Mouse (Mus musculus) embryonic facial prominence, embryonic 15.5 days (tissue): ENCODE results near the gene Tfdp2. TPM values are rescaled to one million over a fixed set of nuclear protein-coding genes. Genes with fewer than 3 reads are reported as not detected.
"Not testable (repeated sequence)": the region's sequence is repeated elsewhere in the genome, so short reads cannot be mapped to it uniquely, and the experiment has no call there.

Experiments
- ATAC-seq: fragments of 200-750 bp; cut with Nextera tagmentation; 2 replicates; pipeline ENCODE4 v1.8.0; 2017; ENCODE audit warnings: low read depth, moderate TSS enrichment; ENCODE audit not compliant: insufficient number of reproducible peaks, low FRiP score, low TSS enrichment
- H3K27ac ChIP-seq: fragments of 300-500 bp; sonication (generic); replicated peaks from 2 replicates; pipeline ENCODE4 v1.5.1; 2015; ENCODE audit warnings: mild to moderate bottlenecking, inconsistent platforms
- H3K27me3 ChIP-seq: fragments of 300-500 bp; sonication (generic); 2 replicates; pipeline ENCODE4 v1.6.1; 2015; ENCODE audit warnings: inconsistent platforms
- H3K36me3 ChIP-seq: fragments of 300-500 bp; sonication (generic); 2 replicates; pipeline ENCODE4 v1.6.1; 2015; ENCODE audit warnings: mild to moderate bottlenecking, inconsistent platforms
- H3K4me1 ChIP-seq: fragments of 300-500 bp; sonication (generic); 2 replicates; pipeline ENCODE4 v1.6.1; 2015; ENCODE audit warnings: inconsistent platforms
- H3K4me2 ChIP-seq: fragments of 300-500 bp; sonication (generic); replicated peaks from 2 replicates; pipeline ENCODE4 v1.6.1; 2015; ENCODE audit warnings: mild to moderate bottlenecking, inconsistent platforms
- H3K4me3 ChIP-seq: fragments of 300-500 bp; sonication (generic); replicated peaks from 2 replicates; pipeline ENCODE4 v1.5.1; 2015; ENCODE audit warnings: mild to moderate bottlenecking, inconsistent platforms
- H3K9ac ChIP-seq: fragments of 300-500 bp; sonication (generic); 2 replicates; pipeline ENCODE4 v1.6.1; 2015; ENCODE audit warnings: inconsistent platforms
- H3K9me3 ChIP-seq: fragments of 300-500 bp; sonication (generic); replicated peaks from 2 replicates; pipeline ENCODE4 v1.6.1; 2016; ENCODE audit warnings: inconsistent platforms
- WGBS: fragments of 180-500 bp; shearing (Covaris S2); methylation state at CpG from one replicate; pipeline ENCODE4 v1.1.7; 2015; 5-methylcytosine and 5-hydroxymethylcytosine counted together
- polyA plus RNA-seq: library from polyadenylated mRNA; unstranded; fragments of >200 nt; fragmentation: Nextera tagmentation; extraction: Ambion mirVana; gene quantifications from 2 replicates; pipeline ENCODE4 v1.2.1, GENCODE M21; 2015

The Tfdp2 gene
- polyA plus RNA-seq, 1 experiment from 2014 or later = 34.4 TPM

- not testable (repeated sequence) for ATAC-seq, H3K4me3 ChIP-seq, H3K9ac ChIP-seq, H3K27ac ChIP-seq, H3K36me3 ChIP-seq, H3K4me1 ChIP-seq, H3K4me2 ChIP-seq, H3K27me3 ChIP-seq, H3K9me3 ChIP-seq
- WGBS = 89% methylated on average over 6 of the region's 6 CpGs
Measured at GRCm38 (mm10) chr9:96351771-96352170, 155.7 kb downstream of the Tfdp2 start.

- H3K27me3 ChIP-seq = no peaks in the 10 kb centered on the region
- H3K4me2 ChIP-seq = no peak overlapping the region
- ATAC-seq = no peak
- no peak overlapping the region for H3K4me3 ChIP-seq
- H3K9me3 ChIP-seq = no peaks in the 10 kb centered on the region
- H3K27ac ChIP-seq = no peak overlapping the region
- no peak overlapping the region for H3K9ac ChIP-seq
- H3K36me3 ChIP-seq = no peaks in the 10 kb centered on the region
- peaks cover 6% of the 10 kb centered on the region; the same call in 1 of the 2 replicates for H3K4me1 ChIP-seq
- WGBS = 83% methylated on average over 12 of the region's 12 CpGs
Measured at GRCm38 (mm10) chr9:96353121-96353769, 157.2 kb downstream of the Tfdp2 start.

GRCm38 (mm10) chr9:96353799-96354198 lies 157.7 kb downstream of the Tfdp2 start:
- ATAC-seq = no peak
- 74% methylated on average over 8 of the region's 8 CpGs for WGBS
- no peak overlapping the region for H3K27ac ChIP-seq

GRCm38 (mm10) chr9:96360056-96360455 lies 164.0 kb downstream of the Tfdp2 start:
- no peak overlapping the region for H3K27ac ChIP-seq
- H3K36me3 ChIP-seq = no peaks in the 10 kb centered on the region
- no peak overlapping the region for H3K4me2 ChIP-seq
- H3K4me1 ChIP-seq = peaks cover 17% of the 10 kb centered on the region
- no peaks in the 10 kb centered on the region for H3K9me3 ChIP-seq
- WGBS = 81% methylated on average over 3 of the region's 3 CpGs
- no peak overlapping the region for H3K9ac ChIP-seq
- no peak overlapping the region for H3K4me3 ChIP-seq
- no peaks in the 10 kb centered on the region for H3K27me3 ChIP-seq
- no peak for ATAC-seq

More at GRCm38 (mm10) chr9:96353799-96354198, 157.7 kb downstream of the Tfdp2 start:
- Histone ChIP-seq H3K9ac (no peak overlapping the region), H3K9me3 (no peaks in the 10 kb centered on the region), H3K4me1 (peaks cover 6% of the 10 kb centered on the region; the same call in 1 of the 2 replicates), H3K4me3 (no peak overlapping the region), H3K27me3 (no peaks in the 10 kb centered on the region), H3K36me3 (no peaks in the 10 kb centered on the region), H3K4me2 (no peak overlapping the region)

- peak; percentile 68 for ATAC-seq
- WGBS = under 1% methylated on average over 64 of the region's 64 CpGs
- no peaks in the 10 kb centered on the region for H3K9me3 ChIP-seq
- no peaks in the 10 kb centered on the region for H3K27me3 ChIP-seq
- peaks cover 17% of the 10 kb centered on the region for H3K4me1 ChIP-seq
- H3K36me3 ChIP-seq = no peaks in the 10 kb centered on the region
- H3K4me2 ChIP-seq = peak overlapping the region; percentile 88
- H3K9ac ChIP-seq = peak overlapping the region; percentile 69
- H3K4me3 ChIP-seq = peak overlapping the region; percentile 60
- peak overlapping the region; percentile 91 for H3K27ac ChIP-seq
Measured at GRCm38 (mm10) chr9:96363581-96364140, 167.6 kb downstream of the Tfdp2 start.

- H3K4me2 ChIP-seq = peak within 1 kb of the TSS; percentile 88
- peak within 1 kb of the TSS; percentile 91 for H3K27ac ChIP-seq
- H3K4me1 ChIP-seq = peaks cover 17% of the 10 kb centered on the region
- H3K9me3 ChIP-seq = no peaks in the 10 kb centered on the region
- H3K27me3 ChIP-seq = no peaks in the 10 kb centered on the region
- under 1% methylated on average over 59 of the region's 81 CpGs for WGBS
- H3K4me3 ChIP-seq = peak within 1 kb of the TSS; percentile 60
- H3K36me3 ChIP-seq = no peaks in the 10 kb centered on the region
- peak; percentile 99 for ATAC-seq
- peak within 1 kb of the TSS; percentile 69 for H3K9ac ChIP-seq
Measured at GRCm38 (mm10) chr9:96364141-96364838, 168.2 kb downstream of the Tfdp2 start, which contains the start of gene Atp1b3. TSS of gene Atp1b3 (minus strand) at chr9:96364442.

GRCm38 (mm10) chr9:96365271-96365872 lies 169.3 kb downstream of the Tfdp2 start:
- Histone ChIP-seq H3K27ac (no peak overlapping the region), H3K4me3 (no peak overlapping the region), H3K36me3 (no peaks in the 10 kb centered on the region), H3K9ac (no peak overlapping the region), H3K4me2 (no peak overlapping the region), H3K27me3 (no peaks in the 10 kb centered on the region), H3K4me1 (peaks cover 12% of the 10 kb centered on the region), H3K9me3 (no peaks in the 10 kb centered on the region)
- 62% methylated on average over 6 of the region's 6 CpGs for WGBS
- ATAC-seq = no peak

GRCm38 (mm10) chr9:96369654-96370384 lies 173.7 kb downstream of the Tfdp2 start:
- no peaks in the 10 kb centered on the region for H3K4me1 ChIP-seq
- H3K36me3 ChIP-seq = no peaks in the 10 kb centered on the region
- no peak overlapping the region for H3K4me3 ChIP-seq
- WGBS = 50% methylated on average over 5 of the region's 5 CpGs
- no peak overlapping the region for H3K27ac ChIP-seq
- H3K9ac ChIP-seq = no peak overlapping the region
- no peaks in the 10 kb centered on the region for H3K27me3 ChIP-seq
- ATAC-seq = no peak
- H3K9me3 ChIP-seq = no peaks in the 10 kb centered on the region
- H3K4me2 ChIP-seq = no peak overlapping the region

- H3K9ac ChIP-seq = no peak overlapping the region
- H3K4me3 ChIP-seq = no peak overlapping the region
- H3K27ac ChIP-seq = no peak overlapping the region
- no peaks in the 10 kb centered on the region for H3K27me3 ChIP-seq
- whole genome bisulfite sequencing = 63% methylated on average over 5 of the region's 5 CpGs
- H3K9me3 ChIP-seq = no peaks in the 10 kb centered on the region
- ATAC-seq = no peak; the same call in 1 of the 2 replicates
- no peak overlapping the region for H3K4me2 ChIP-seq
- no peaks in the 10 kb centered on the region for H3K4me1 ChIP-seq
- H3K36me3 ChIP-seq = no peaks in the 10 kb centered on the region
Measured at GRCm38 (mm10) chr9:96371075-96371474, 175.0 kb downstream of the Tfdp2 start.
